In genomic region chr11:46251994-46252393, GRCm38 (mm10) we compare ENCODE assay signal across 8 mouse cellular contexts. TPM values are rescaled to one million over a fixed set of nuclear protein-coding genes. Genes with fewer than 3 reads are reported as not detected.
DNase-seq lines count a peak whose midpoint lies in the region; ATAC-seq and TF ChIP-seq lines count a peak whose summit lies in the region.

No protein-coding gene starts in this region.

- ATAC-seq in lung, embryonic 14.5 days (ENCODE audit: insufficient read depth), result no peak; the same call in 1 of the 2 replicates

- no peaks in the 10 kb centered on the region for H3K27me3 ChIP-seq in lung, embryonic 14.5 days (ENCODE audit: insufficient read depth, low read length)

- intact Hi-C loops in gastrocnemius, postnatal 14 days (cut with DNase I; ENCODE audit: low total_unique reads), result no loop called here

- peak; percentile 90 for TF ChIP-seq CTCF in lung, embryonic 14.5 days (IDR thresholded peaks at IDR 0.05; ENCODE audit: low read depth)

- H3K9me3 ChIP-seq in lung, embryonic 14.5 days (ENCODE audit: low read depth, low read length), result no peaks in the 10 kb centered on the region

- no peak overlapping the region for H3K27ac ChIP-seq in lung, embryonic 14.5 days (ENCODE audit: low read depth)

- no peak overlapping the region for H3K4me3 ChIP-seq in lung, embryonic 14.5 days (ENCODE audit: low read depth, low read length)

- DNase-seq in B cell, adult 2 months, result peak; percentile 77 to 78
- DNase-seq in T-cell, adult 2 months (ENCODE audit: low spot score), result peak; percentile 51
- DNase-seq in cerebellum, postnatal 25 days, result peak; percentile 79 to 85
- peak; percentile 58 for DNase-seq in gastrocnemius, postnatal 14 days
- peak; percentile 81 for DNase-seq in kidney, postnatal 10 days
- DNase-seq in lung, embryonic 14.5 days, result peak; percentile 83
- peak; percentile 42 for DNase-seq in ovary, postnatal 36 days (ENCODE audit: low spot score)
- DNase-seq in thymus, postnatal 10 days (ENCODE audit: low spot score in 2 of 2), result peak; percentile 16 to 68

- H3K36me3 ChIP-seq in lung, embryonic 14.5 days (ENCODE audit: insufficient read depth), result no peaks in the 10 kb centered on the region

- H3K4me1 ChIP-seq in lung, embryonic 14.5 days (ENCODE audit: insufficient read depth), result no peaks in the 10 kb centered on the region

- H3K4me2 ChIP-seq in lung, embryonic 14.5 days, result no peak overlapping the region

- WGBS in lung, embryonic 14.5 days, result 28% methylated on average over 7 of the region's 7 CpGs

- H3K9ac ChIP-seq in lung, embryonic 14.5 days, result no peak overlapping the region

RNA-seq across cellular contexts. Expression of gene Fndc9, which starts 16.7 kb away (rescaled TPM):
- total RNA-seq in gastrocnemius, postnatal 14 days (2021), result not detected
- 0.08 TPM in 1 of 2 replicates, not detected in the other for polyA plus RNA-seq in lung, embryonic 14.5 days (2014; fragmentation: Nextera tagmentation; extraction: Ambion mirVana)
